Mouse (Mus musculus): ENCODE measurements around the gene Tssc4. TPM values are rescaled to one million over a fixed set of nuclear protein-coding genes. Genes with fewer than 3 reads are reported as not detected.

Gene Tssc4
- polyA plus RNA-seq, 1 experiment from 2014 or later: 70.2 TPM

GRCm38 (mm10) chr7:143033581-143033980 lies 35.5 kb upstream of the Tssc4 start:
- no peak overlapping the region for H3K4me2 ChIP-seq (ENCODE audit: low read depth)
- ATAC-seq (ENCODE audit: insufficient read depth, low FRiP score, low TSS enrichment) (no peak), DNase-seq (ENCODE audit: low spot score) (no peak)
- no peaks in the 10 kb centered on the region for H3K27me3 ChIP-seq (ENCODE audit: control insufficient read depth, insufficient read depth, low read length)
- H3K9me3 ChIP-seq (ENCODE audit: control insufficient read depth, low read length): no peaks in the 10 kb centered on the region
- no peak overlapping the region for H3K9ac ChIP-seq (ENCODE audit: low read length)
- no peak overlapping the region for H3K27ac ChIP-seq (ENCODE audit: low read depth, low read length)
- 88% methylated on average over 4 of the region's 4 CpGs for WGBS
- no peak overlapping the region for H3K4me3 ChIP-seq (ENCODE audit: low read depth, low read length)
- H3K36me3 ChIP-seq (ENCODE audit: control insufficient read depth, insufficient read depth, low read length): no peaks in the 10 kb centered on the region
- no peaks in the 10 kb centered on the region for H3K4me1 ChIP-seq (ENCODE audit: control insufficient read depth, insufficient read depth, low read length)

- Histone ChIP-seq H3K4me2 (ENCODE audit: low read depth) (no peak overlapping the region), H3K9ac (ENCODE audit: low read length) (no peak overlapping the region), H3K27me3 (ENCODE audit: control insufficient read depth, insufficient read depth, low read length) (no peaks in the 10 kb centered on the region), H3K27ac (ENCODE audit: low read depth, low read length) (no peak overlapping the region), H3K9me3 (ENCODE audit: control insufficient read depth, low read length) (no peaks in the 10 kb centered on the region), H3K4me1 (ENCODE audit: control insufficient read depth, insufficient read depth, low read length) (no peaks in the 10 kb centered on the region), H3K36me3 (ENCODE audit: control insufficient read depth, insufficient read depth, low read length) (no peaks in the 10 kb centered on the region), H3K4me3 (ENCODE audit: low read depth, low read length) (no peak overlapping the region)
- DNase-seq (ENCODE audit: low spot score): no peak
- no peak for ATAC-seq (ENCODE audit: insufficient read depth, low FRiP score, low TSS enrichment)
- WGBS: 90% methylated on average over 2 of the region's 2 CpGs
These were observed 34.9 kb upstream of the Tssc4 start for GRCm38 (mm10) chr7:143034112-143034511.

GRCm38 (mm10) chr7:143034519-143035450 lies 34.3 kb upstream of the Tssc4 start:
- 91% methylated on average over 8 of the region's 8 CpGs for WGBS
- Histone ChIP-seq H3K27ac (ENCODE audit: low read depth, low read length) (no peak overlapping the region), H3K4me3 (ENCODE audit: low read depth, low read length) (no peak overlapping the region), H3K9ac (ENCODE audit: low read length) (no peak overlapping the region), H3K36me3 (ENCODE audit: control insufficient read depth, insufficient read depth, low read length) (no peaks in the 10 kb centered on the region), H3K27me3 (ENCODE audit: control insufficient read depth, insufficient read depth, low read length) (no peaks in the 10 kb centered on the region), H3K9me3 (ENCODE audit: control insufficient read depth, low read length) (no peaks in the 10 kb centered on the region), H3K4me1 (ENCODE audit: control insufficient read depth, insufficient read depth, low read length) (no peaks in the 10 kb centered on the region), H3K4me2 (ENCODE audit: low read depth) (no peak overlapping the region)
- no peak for ATAC-seq (ENCODE audit: insufficient read depth, low FRiP score, low TSS enrichment)
- DNase-seq (ENCODE audit: low spot score): no peak

- ATAC-seq (ENCODE audit: insufficient read depth, low FRiP score, low TSS enrichment) (no peak), DNase-seq (ENCODE audit: low spot score) (no peak)
- Histone ChIP-seq H3K9ac (ENCODE audit: low read length) (no peak overlapping the region), H3K4me2 (ENCODE audit: low read depth) (no peak overlapping the region), H3K9me3 (ENCODE audit: control insufficient read depth, low read length) (no peaks in the 10 kb centered on the region), H3K36me3 (ENCODE audit: control insufficient read depth, insufficient read depth, low read length) (no peaks in the 10 kb centered on the region), H3K27me3 (ENCODE audit: control insufficient read depth, insufficient read depth, low read length) (no peaks in the 10 kb centered on the region), H3K4me3 (ENCODE audit: low read depth, low read length) (no peak overlapping the region), H3K27ac (ENCODE audit: low read depth, low read length) (no peak overlapping the region), H3K4me1 (ENCODE audit: control insufficient read depth, insufficient read depth, low read length) (no peaks in the 10 kb centered on the region)
- WGBS: 75% methylated on average over 3 of the region's 3 CpGs
These were observed 32.3 kb upstream of the Tssc4 start for GRCm38 (mm10) chr7:143036787-143037186.

- H3K36me3 ChIP-seq (ENCODE audit: control insufficient read depth, insufficient read depth, low read length): no peaks in the 10 kb centered on the region
- WGBS: 87% methylated on average over 4 of the region's 4 CpGs
- DNase-seq (ENCODE audit: low spot score): no peak
These were observed 31.7 kb upstream of the Tssc4 start for GRCm38 (mm10) chr7:143037306-143037705.

GRCm38 (mm10) chr7:143038174-143038931 lies 30.7 kb upstream of the Tssc4 start:
- Histone ChIP-seq H3K27ac (ENCODE audit: low read depth, low read length) (no peak overlapping the region), H3K36me3 (ENCODE audit: control insufficient read depth, insufficient read depth, low read length) (no peaks in the 10 kb centered on the region), H3K27me3 (ENCODE audit: control insufficient read depth, insufficient read depth, low read length) (no peaks in the 10 kb centered on the region), H3K9me3 (ENCODE audit: control insufficient read depth, low read length) (no peaks in the 10 kb centered on the region), H3K4me2 (ENCODE audit: low read depth) (no peak overlapping the region), H3K9ac (ENCODE audit: low read length) (no peak overlapping the region), H3K4me1 (ENCODE audit: control insufficient read depth, insufficient read depth, low read length) (no peaks in the 10 kb centered on the region), H3K4me3 (ENCODE audit: low read depth, low read length) (no peak overlapping the region)
- no peak for ATAC-seq (ENCODE audit: insufficient read depth, low FRiP score, low TSS enrichment)
- 88% methylated on average over 3 of the region's 3 CpGs for WGBS
- DNase-seq (ENCODE audit: low spot score): no peak

More at GRCm38 (mm10) chr7:143037306-143037705, 31.7 kb upstream of the Tssc4 start:
- Histone ChIP-seq H3K27me3 (ENCODE audit: control insufficient read depth, insufficient read depth, low read length) (no peaks in the 10 kb centered on the region), H3K9me3 (ENCODE audit: control insufficient read depth, low read length) (no peaks in the 10 kb centered on the region), H3K4me3 (ENCODE audit: low read depth, low read length) (no peak overlapping the region), H3K4me2 (ENCODE audit: low read depth) (no peak overlapping the region), H3K27ac (ENCODE audit: low read depth, low read length) (no peak overlapping the region), H3K4me1 (ENCODE audit: control insufficient read depth, insufficient read depth, low read length) (no peaks in the 10 kb centered on the region), H3K9ac (ENCODE audit: low read length) (no peak overlapping the region)
- no peak for ATAC-seq (ENCODE audit: insufficient read depth, low FRiP score, low TSS enrichment)

GRCm38 (mm10) chr7:143040561-143040960 lies 28.5 kb upstream of the Tssc4 start:
- H3K27ac ChIP-seq (ENCODE audit: low read depth, low read length): no peak overlapping the region
- 91% methylated on average over 3 of the region's 3 CpGs for WGBS
- no peak overlapping the region for H3K9ac ChIP-seq (ENCODE audit: low read length)
- H3K27me3 ChIP-seq (ENCODE audit: control insufficient read depth, insufficient read depth, low read length): no peaks in the 10 kb centered on the region
- H3K4me2 ChIP-seq (ENCODE audit: low read depth): no peak overlapping the region
- no peaks in the 10 kb centered on the region for H3K36me3 ChIP-seq (ENCODE audit: control insufficient read depth, insufficient read depth, low read length)
- H3K9me3 ChIP-seq (ENCODE audit: control insufficient read depth, low read length): no peaks in the 10 kb centered on the region
- ATAC-seq (ENCODE audit: insufficient read depth, low FRiP score, low TSS enrichment): no peak
- no peak for DNase-seq (ENCODE audit: low spot score)
- H3K4me3 ChIP-seq (ENCODE audit: low read depth, low read length): no peak overlapping the region
- no peaks in the 10 kb centered on the region for H3K4me1 ChIP-seq (ENCODE audit: control insufficient read depth, insufficient read depth, low read length)

GRCm38 (mm10) chr7:143041138-143041822 lies 27.8 kb upstream of the Tssc4 start:
- no peak overlapping the region for H3K4me2 ChIP-seq (ENCODE audit: low read depth)
- no peak for ATAC-seq (ENCODE audit: insufficient read depth, low FRiP score, low TSS enrichment)
- no peak overlapping the region for H3K9ac ChIP-seq (ENCODE audit: low read length)
- H3K27ac ChIP-seq (ENCODE audit: low read depth, low read length): no peak overlapping the region
- no peaks in the 10 kb centered on the region for H3K9me3 ChIP-seq (ENCODE audit: control insufficient read depth, low read length)
- H3K27me3 ChIP-seq (ENCODE audit: control insufficient read depth, insufficient read depth, low read length): no peaks in the 10 kb centered on the region
- no peak for DNase-seq (ENCODE audit: low spot score)
- H3K4me3 ChIP-seq (ENCODE audit: low read depth, low read length): no peak overlapping the region
- WGBS: 76% methylated on average over 3 of the region's 3 CpGs
- no peaks in the 10 kb centered on the region for H3K36me3 ChIP-seq (ENCODE audit: control insufficient read depth, insufficient read depth, low read length)
- H3K4me1 ChIP-seq (ENCODE audit: control insufficient read depth, insufficient read depth, low read length): no peaks in the 10 kb centered on the region

Data from neural tube, embryonic 11.5 days (tissue).